Mouse (Mus musculus): Measurements from ENCODE around the gene Lrfn1.

- TF ChIP-seq CTCF (IDR thresholded peaks at IDR 0.05; ENCODE audit: borderline replicate concordance, insufficient read depth, low read depth, low read length) (no peak), POLR2A (IDR thresholded peaks at IDR 0.05; ENCODE audit: borderline replicate concordance, insufficient read depth, low read length) (no peak)
These were observed 13.0 kb upstream of the Lrfn1 start for GRCm38 (mm10) chr7:28438771-28439170.
